Mouse (Mus musculus) thymus, postnatal 0 days (tissue): ENCODE data around the gene Zbed3. TPM values are rescaled to one million over a fixed set of nuclear protein-coding genes. Genes with fewer than 3 reads are reported as not detected.
"Not testable (repeated sequence)": the region's sequence is repeated elsewhere in the genome, so short reads cannot be mapped to it uniquely, and the experiment has no call there.

Experiments
- DNase-seq: peaks from one replicate; pipeline ENCODE4 v3.0.0-alpha.2; 2015; ENCODE audit warnings: low spot score
- polyA plus RNA-seq: library from polyadenylated mRNA; unstranded; fragments of >200 nt; fragmentation: Nextera tagmentation; extraction: Ambion mirVana; gene quantifications from 2 replicates; pipeline ENCODE4 v1.2.1, GENCODE M21; 2015

Gene Zbed3
- polyA plus RNA-seq, 1 experiment from 2014 or later = 32.4 TPM

DNA sequence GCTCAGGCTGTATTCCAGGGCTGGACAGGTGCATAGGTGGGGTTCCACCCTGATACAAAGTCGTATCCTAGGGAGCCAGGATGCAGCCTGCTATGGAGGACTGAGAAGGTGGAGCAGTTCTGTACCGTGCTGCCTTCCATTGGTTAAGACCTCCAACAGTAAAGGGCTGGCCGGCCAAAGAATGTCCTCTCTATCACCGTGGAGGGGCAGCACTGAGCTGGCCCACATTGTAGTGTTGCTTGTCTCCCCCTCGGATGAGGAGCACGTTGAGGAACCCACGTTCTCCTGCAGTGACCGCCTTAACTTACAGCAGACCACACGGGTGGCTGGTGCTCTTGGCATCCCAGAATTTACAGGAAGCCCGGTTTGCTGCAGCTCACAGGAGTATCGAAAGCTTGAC, 7.1 kb downstream of the Zbed3 start:
- no peak for DNase-seq

DNA sequence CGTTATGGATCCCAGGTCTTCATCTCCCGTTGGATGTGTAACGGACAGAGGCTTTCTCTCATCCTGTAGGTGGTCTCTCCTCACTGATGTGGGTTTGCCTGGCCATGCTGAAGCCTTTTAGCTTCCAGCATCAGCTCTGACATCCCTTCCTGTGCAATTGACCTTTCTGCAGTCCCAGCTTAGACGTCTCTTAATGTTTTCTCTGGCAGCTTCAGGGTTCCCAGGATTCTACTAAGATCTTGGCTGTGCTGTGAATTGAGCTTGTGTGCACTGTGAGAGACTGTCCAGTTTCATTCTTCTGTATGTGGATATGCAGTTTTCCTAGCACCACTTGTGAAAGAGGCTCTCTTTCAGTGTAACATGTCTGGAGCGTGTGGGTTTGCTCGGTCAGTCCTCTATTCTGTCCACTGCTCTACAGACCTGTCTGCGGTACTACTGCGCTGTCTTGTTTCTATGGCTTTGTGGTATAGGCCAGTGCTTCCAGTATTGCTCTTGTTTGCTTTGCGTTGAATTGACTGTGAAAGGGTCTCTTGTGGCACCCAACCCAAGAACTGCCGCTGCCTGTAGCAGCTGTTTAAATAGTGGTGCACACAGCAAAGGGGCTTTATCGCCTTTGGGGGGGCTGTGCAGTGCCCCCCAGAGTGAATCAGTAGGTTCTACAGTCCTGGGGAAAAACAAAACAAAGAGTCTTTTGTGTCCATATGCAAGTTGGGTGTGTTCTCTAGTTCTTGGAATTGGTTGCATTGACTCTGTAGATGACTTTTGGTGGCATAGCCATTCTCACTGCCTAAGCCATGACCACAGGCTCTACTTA, 8.9 kb downstream of the Zbed3 start:
- no peak for DNase-seq

- no peak for DNase-seq
These were observed 12.8 kb downstream of the Zbed3 start for GRCm38 (mm10) chr13:95336122-95336677.

- no peak for DNase-seq
These were observed 20.1 kb downstream of the Zbed3 start for GRCm38 (mm10) chr13:95343470-95343869.

DNA sequence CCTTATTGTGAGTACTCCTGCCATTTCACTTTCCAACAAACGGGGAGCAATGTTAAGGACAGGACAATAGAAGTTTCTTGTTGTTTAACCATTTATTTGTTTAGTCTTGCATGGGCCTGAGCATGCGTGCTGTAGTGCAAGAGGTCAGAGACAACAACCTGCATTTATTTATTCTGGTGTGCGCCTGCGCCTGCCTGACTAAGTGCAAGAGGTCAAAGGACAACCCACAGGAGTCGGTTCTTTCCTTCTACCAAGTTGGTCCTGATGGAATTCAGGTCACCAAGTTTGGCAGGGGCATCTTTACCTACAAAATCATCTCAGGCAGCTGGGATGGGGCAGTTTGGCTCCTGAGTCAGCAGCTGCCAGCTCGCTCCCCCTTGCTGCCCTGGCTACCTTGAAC, 22.5 kb downstream of the Zbed3 start:
- no peak for DNase-seq

DNA sequence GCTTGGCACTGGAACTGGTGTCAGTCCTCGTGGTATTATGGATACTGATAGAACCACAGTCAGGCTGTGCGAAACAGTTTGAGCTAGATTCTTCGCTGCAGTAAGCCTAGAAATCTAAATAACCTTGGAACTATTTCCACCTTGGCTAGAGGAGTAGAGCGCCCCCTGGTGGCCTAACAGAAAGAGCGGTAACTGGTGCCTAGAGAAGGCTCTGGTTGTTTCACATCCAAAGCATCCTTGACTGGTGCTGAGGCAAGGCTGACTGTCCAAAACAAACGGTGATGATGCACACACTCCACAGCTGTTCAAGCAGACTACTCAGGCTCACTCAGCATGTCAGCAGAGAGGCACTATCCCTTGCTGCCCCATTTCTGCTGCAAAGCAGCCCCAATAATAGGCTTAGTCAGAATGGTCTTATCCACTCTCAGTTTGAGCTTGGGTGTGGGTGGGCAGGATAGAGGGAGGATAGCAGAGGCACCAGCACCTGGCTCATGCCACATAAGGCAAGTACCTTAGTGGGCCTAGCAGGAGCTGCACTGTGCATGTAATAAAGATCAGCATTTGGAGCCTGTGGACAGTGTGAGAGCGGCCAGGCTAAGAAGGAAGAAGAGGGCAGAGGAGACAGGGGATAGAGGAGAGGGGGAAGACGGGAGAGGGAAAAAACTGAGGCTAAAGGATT, 23.7 kb downstream of the Zbed3 start:
- peak; percentile 66 for DNase-seq

DNA sequence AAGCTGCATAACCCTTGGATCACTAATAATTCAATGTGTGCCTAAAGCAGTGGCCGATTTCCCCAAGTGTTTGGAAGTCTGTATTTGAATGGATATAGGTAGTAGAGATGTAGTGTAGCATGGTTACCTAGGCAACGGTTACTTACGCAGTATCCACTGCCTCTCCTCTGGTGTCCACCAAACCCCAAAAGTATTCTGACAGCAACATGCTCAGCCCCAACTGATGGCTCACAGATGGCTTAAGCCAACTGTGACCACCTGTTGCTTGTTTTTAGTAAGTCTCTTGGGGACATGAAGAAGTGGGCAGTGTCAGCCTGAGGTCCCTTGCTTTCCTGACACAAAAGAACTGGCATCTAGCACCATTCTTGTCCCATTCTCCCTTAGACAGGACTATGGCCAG, 25.1 kb downstream of the Zbed3 start:
- no peak for DNase-seq

- no peak for DNase-seq
These were observed 34.8 kb downstream of the Zbed3 start for GRCm38 (mm10) chr13:95358223-95358622.

- no peak for DNase-seq
These were observed 40.0 kb downstream of the Zbed3 start for GRCm38 (mm10) chr13:95363440-95363839.

DNA sequence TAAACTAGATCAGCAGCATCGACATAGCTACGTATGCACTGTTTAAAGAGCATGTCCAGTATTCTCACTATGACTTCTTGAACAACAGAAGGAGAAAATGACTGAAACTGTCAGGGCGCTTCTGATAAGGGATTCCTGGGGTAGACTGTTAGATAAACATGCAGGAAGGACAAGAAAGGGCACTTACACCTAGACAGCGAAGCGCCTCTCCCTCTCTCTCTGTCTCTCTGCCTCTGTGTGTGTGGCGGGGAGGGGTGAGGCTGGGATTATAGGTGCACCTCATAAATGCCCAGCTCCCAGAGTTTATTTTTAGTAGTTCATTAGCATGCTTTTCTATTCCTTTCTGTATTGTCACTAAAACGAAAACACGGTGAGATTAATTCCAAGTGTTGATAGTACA, 42.9 kb downstream of the Zbed3 start:
- no peak for DNase-seq

DNA sequence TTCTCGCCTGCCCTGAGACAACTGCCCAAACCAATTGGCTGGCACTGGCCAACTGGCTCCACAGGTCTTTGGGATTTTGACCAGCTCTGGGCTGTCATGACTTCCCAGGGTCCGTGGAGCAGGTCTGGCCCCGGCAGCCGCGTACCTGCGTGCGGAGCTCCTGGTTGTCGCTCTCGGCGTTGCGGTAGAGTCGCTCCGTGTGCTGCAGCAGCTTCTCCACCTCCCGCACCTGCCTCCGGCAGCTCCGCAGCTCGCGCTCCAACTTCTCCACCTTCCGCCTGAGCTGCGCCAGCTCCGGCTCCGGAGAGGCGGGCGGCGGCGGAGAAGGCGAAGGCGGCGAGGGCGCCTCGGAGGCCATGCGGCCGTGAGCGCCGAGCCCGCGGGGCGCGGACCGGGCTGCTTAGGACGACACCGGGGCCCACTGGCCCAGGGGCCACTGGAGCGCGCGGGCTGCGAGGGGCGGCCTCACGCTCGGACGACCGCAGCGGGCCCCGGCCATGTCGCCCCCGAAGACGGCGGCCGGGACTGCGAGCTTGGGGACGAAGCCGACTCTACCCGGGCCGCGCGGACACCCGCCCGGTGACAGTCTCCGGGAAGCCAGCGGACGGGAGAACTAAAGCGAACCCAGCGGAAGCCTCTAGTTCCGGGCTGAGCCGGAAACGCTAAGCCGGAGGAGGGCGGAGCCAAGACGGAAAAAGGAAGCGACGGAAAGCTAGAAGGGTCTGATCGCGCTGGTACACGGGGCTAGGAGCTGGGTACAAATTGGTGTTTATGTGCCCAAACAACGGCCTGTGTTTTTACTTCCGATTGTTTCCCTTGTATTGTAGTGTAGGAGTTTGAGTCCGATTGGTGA, 51.5 kb downstream of the Zbed3 start, which contains the start of gene Aggf1:
TSS of gene Aggf1 (minus strand) at position 652 of the 853 bp plus-strand sequence.
- peak; percentile 93 for DNase-seq

- DNase-seq = no peak
These were observed 52.1 kb downstream of the Zbed3 start for GRCm38 (mm10) chr13:95375554-95375914.

- not testable (repeated sequence) for DNase-seq
These were observed 53.4 kb downstream of the Zbed3 start for GRCm38 (mm10) chr13:95376689-95377289.

DNA sequence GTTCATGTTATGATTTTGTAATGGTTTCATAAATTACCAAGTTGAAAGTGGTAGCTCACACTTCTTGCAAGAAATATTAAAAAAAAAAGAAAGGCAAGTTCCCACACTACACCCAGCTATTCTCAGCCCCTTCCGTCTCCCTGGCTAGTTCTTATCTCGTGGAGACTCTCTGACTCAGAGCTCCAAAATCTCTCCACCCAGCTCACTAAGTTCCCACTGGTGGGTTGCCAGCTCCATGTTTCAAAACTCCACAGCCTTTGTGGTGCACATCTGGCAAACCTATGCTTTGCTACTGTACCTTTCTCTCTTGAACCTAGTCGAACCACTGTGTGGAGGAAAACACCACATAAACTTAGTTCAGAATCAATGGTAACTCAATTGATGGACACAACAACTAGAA, 55.3 kb downstream of the Zbed3 start:
- no peak for DNase-seq

DNA sequence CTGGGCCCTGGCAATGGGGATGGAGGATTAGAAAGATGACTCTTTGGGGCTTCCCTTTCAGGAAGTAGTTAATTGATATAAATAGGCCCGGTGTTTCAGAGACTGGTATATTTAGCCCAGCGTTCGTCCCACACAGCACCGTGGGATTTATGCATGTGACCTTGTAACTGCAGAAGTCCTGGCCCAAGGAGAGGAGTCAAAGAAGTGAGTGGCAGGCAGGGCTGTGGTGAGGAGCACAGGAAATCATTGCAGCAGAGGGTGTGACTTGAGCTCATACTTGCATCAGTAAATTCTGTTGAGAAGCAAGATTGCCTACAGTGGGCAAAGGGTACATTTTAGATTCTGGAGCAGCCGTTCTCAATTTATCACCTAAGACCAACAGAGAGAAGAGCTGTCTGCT, 59.0 kb downstream of the Zbed3 start:
- DNase-seq = no peak

Other genes starting within 250 kb of the Zbed3 start
- gene Pde8b, start 73.3 kb upstream of the Zbed3 start, polyA plus RNA-seq = 1.3 and 1.7 TPM in 2 replicates
- 36.3 and 36.8 TPM in 2 replicates for gene Aggf1, start 51.7 kb downstream of the Zbed3 start, polyA plus RNA-seq
- 3.6 and 4.2 TPM in 2 replicates for gene Crhbp, start 121.3 kb downstream of the Zbed3 start, polyA plus RNA-seq
- 0.89 and 1.4 TPM in 2 replicates for gene S100z, start 155.1 kb downstream of the Zbed3 start, polyA plus RNA-seq
- 1.8 TPM in 2 replicates for gene F2rl1, start 201.6 kb downstream of the Zbed3 start, polyA plus RNA-seq